Mouse (Mus musculus): Measurements from ENCODE around the gene Gm4778.
A peak's percentile ranks its signal among the peaks of the same experiment; 100 is the strongest.
"Not testable (repeated sequence)": the region's sequence is repeated elsewhere in the genome, so short reads cannot be mapped to it uniquely, and the experiment has no call there.

Gm4778 gene

DNA sequence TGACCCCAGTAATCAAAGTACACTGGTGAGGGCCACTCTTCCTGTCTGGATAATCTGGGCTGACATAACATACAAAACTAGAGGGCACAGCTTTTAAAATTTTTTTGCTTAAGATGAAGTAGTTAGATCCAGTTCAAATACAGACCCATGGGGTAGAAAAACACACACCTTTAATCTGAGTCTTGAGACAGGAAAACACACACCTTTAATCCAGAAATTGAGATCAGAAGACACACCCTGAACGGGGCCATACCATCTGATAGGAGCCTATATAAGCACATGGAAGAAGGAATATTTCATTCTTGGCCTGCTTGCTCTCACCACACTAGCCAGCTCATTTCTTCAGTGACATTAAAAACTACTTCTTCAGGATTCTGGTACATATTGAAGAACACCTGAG lies at the start of gene Gm4778:
Gene Gm4778, plus strand, starts transcription at position 301 of the 400 bp plus-strand sequence.
- DNase-seq = not testable (repeated sequence)

DNA sequence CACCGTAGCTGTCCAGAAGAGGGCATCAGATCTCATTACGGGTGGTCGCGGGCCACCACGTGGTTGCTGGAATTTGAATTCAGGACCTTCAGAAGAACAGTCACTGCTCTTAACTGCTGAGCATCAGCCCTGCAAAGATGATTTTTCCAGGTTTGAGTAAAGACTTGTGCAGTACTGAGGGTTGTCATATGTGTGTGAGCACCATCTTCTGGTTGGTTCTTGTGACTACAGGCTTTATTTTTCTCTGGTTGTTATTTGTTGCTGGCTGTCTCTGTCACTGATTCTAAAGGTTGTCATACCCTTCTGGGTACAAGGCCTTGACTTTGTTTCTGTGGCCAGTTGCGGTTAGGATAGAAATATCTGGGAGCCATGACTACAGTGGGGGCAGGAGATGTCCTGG lies 3.2 kb upstream of the Gm4778 start:
- no peak for DNase-seq

DNA sequence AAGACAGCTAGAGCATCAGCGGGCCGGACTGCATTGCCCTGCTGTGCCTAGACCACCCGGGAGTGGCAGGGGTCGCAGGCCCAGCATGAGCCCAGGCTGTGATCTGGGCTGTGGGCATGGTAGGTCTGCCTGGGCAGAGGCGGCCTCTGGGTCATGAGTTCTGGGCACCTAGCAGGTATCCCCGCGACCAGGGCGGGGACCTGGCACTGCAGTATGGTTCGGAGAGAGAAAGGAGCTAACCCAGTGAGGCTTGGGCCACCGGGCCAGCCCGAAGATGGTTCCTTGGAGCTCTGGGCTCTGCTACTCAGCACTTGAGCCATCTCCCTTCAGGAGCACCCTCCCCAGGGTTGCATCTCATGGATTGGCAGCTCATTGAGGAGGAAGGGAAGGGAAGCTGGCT lies 12.2 kb downstream of the Gm4778 start:
- DNase-seq = no peak

DNA sequence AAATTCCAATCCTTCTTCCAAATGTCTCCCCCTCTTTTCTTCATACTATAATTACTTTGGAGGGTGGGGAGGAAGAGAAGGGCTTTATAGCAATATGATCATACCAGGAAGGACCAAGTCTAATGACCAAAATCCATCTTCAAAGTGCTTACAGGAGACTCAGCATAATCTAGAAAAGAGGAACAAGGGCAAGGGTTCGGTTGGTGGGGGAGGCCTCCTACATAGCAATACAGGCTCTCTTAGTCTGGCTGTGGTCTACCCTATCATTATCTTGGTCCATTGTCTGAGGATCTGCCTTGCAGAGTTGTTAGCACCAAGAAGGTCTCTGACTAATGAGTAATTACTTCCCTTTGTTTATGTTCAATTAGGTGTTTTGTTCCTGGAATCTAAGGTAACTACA lies 41.6 kb downstream of the Gm4778 start:
- no peak for DNase-seq

DNA sequence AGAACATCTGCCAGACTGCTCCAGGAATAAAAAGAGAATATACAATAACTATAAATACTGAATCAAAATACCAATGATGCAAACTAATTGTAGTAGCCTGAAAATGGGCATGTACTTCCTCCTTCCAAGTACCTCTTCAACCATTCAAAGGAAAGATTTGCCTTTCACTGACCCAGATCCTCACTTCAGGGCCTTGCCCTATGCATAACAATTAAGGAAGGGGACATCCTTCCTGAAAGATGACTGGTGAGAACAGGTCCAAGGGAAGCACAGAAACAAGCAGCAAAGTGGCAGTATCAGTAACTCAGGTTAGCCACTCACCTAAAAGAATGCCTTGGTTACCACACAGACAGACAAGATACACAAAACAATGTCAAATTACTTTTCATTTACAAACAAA lies 43.1 kb downstream of the Gm4778 start:
- no peak for DNase-seq

DNA sequence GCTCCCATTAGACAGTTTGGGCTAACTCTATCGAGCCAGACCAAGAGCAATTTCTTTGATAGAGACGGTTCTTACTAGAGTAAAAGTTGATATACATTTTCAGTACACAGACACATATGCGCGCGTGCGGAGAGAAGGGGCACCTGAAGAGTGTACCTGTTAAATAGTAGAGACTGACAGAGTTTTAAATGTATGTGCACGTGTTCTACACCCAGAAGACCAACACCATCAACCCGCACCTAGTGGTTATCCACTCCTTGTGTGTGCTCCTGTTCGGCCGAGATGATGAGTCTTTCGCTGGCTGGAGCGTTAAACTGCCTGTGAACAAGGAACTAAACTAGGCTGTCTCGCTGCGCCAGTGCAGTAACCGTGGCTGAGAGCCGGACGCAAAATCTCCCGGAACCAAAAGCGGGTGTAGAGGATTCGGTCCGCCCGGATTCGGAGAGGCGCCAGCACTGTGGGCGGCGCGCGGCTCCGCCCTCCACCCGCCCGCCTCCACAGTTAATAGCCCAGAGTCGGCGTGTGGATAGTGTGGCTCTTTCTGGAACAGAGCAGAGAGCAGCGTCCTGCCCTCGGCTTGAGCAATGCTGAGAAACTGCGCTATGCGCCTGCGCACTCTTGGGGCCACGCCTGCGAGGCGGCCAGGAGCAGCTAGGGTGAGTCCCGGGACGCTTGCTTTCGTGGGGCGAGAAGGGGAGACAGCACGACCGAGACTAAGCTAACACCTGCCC lies 46.0 kb downstream of the Gm4778 start, which contains the start of gene Them4:
Gene Them4, plus strand, starts transcription at position 457 of the 731 bp plus-strand sequence.
- DNase-seq = peak; percentile 86 to 89

DNA sequence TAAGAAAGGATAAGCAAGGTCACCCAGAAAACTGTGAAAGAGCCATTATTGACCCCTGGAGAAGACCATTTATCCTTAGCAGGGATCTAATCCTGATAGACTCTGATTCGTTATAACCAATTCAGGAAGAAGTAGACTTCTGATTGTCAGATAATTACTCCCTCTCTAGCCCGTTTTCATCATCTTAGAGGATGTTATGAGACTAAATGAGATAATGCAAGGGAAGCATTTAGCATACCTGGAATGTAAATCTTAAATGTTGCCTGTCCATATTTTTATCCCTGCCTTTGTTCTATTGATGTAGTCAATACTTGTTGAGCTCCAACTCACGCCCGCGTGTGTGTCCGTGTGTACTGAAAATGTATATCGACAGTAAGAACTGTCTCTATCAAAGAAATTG lies 46.7 kb downstream of the Gm4778 start:
- no peak for DNase-seq

DNA sequence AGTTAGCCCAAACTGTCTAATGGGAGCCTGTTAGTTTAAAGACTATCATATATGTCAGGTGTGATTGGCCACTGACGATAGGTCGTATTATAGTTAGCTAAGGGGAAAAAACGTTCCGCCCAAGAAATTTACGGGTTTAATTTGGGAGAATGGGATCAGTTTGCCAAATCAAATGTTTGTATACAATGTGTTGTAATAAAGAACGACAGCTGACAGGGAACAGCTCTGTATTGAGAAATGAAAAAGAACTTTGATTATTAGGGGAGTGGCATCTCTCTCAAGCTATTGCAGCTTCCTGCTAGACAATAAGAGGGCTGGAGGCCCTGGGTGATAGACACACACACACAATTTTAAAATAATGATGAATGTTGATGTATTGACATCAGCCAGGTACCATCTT lies 47.1 kb downstream of the Gm4778 start:
- no peak for DNase-seq

DNA sequence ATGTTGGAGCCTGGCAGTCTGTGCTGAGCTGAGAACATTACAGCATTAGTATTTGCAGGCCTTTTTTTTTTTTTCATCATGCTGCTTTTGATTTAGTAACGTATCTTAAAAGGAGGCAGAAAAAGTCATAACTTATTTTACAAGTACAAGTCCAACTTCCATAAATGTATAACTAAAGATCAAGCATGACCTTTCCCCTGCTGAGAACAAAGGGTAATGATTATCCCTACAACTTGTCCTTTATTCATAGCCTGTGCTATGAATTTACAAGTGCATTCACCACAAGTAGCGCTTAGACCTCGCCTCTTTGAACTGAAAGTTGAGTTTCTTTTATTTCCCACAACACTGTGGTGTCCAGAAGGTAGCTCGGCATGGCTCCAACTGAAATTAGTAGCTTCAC lies 47.5 kb downstream of the Gm4778 start:
- no peak for DNase-seq

All from thymus, postnatal 36 days (tissue).